Mouse (Mus musculus) frontal cortex, postnatal 14 days (tissue): Measurements from ENCODE around the gene Gm5935.
"Not testable (repeated sequence)": the region's sequence is repeated elsewhere in the genome, so short reads cannot be mapped to it uniquely, and the experiment has no call there.

ENCODE experiments used
- DNase-seq, 2 experiments: peaks; one replicate each; pipeline ENCODE4 v3.0.0; 2022; ENCODE audit warnings: low spot score in 2 of 2

Gene Gm5935

GRCm38 (mm10) chrX:24775064-24775463, at the start of gene Gm5935:
Gene Gm5935 (minus strand): TSS chrX:24775164.
- not testable (repeated sequence) for DNase-seq
